Mouse (Mus musculus) C2C12 (cell line): Measurements from ENCODE around the gene Rdm1.

Source experiments
- CTCF ChIP-seq: IDR thresholded peaks from one replicate; pipeline ENCODE4 v1.5.1; 2011; ENCODE audit not compliant: control insufficient read depth, insufficient read depth, insufficient read length
- MYOG ChIP-seq: IDR thresholded peaks from one replicate; pipeline ENCODE4 v1.6.1; 2011; ENCODE audit not compliant: control insufficient read depth, insufficient read length; ENCODE audit errors: extremely low read depth

GRCm38 (mm10) chr11:101618596-101618995 is 8.4 kb upstream of the Rdm1 start:
- TF ChIP-seq MYOG, result no peak
- no peak for TF ChIP-seq CTCF
